In the genomic region with DNA sequence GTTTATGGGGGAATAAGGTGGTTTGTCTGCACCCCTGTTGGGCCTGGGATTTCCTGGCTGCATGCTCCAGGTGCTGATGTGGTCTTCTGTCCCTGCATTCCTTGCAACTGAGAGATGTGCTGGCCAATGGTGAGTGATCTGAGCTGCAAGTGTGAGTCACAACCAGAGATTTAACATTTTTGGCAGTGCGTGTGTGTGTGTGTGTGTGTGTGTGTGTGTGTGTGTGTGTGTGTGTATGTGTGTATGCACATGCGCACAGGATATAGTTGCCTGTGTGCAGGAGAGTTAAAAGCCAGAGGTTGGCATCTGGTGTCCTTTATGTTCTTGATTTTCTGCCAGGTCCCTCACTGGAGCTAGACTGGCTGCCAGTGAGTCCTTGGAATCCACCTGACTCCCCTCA, we compare ENCODE assay signal across 22 mouse cellular contexts. TPM values are rescaled to one million over a fixed set of nuclear protein-coding genes. Genes with fewer than 3 reads are reported as not detected.
DNase-seq lines count a peak whose midpoint lies in the region; ATAC-seq lines count a peak whose summit lies in the region.
"Had no signal": no experiment of that assay in that cellular context is flagged by ENCODE, and none has a peak within 500 bp of the region (broad histone marks: within the 10 kb centered on the region; RNA-seq: fewer than 3 reads in every experiment).

No protein-coding gene starts in this region.

- H3K4me3 ChIP-seq in forebrain, embryonic 10.5 days: no peak overlapping the region
- H3K4me3 ChIP-seq: embryonic facial prominence, embryonic 15.5 days; erythroblast, embryonic 14.5 days; forebrain, embryonic 12.5 days; gastrocnemius, adult 2 months; heart, embryonic 13.5 days; hindbrain, embryonic 15.5 days had no signal

- H3K4me1 ChIP-seq in forebrain, embryonic 10.5 days: peaks cover 34% of the 10 kb centered on the region

- no peaks in the 10 kb centered on the region for H3K36me3 ChIP-seq in forebrain, embryonic 10.5 days (replicated peaks)
- H3K36me3 ChIP-seq: embryonic facial prominence, embryonic 15.5 days; forebrain, embryonic 12.5 days; hindbrain, embryonic 15.5 days had no signal

- H3K9me3 ChIP-seq in forebrain, embryonic 10.5 days: no peaks in the 10 kb centered on the region
- H3K9me3 ChIP-seq: embryonic facial prominence, embryonic 15.5 days; forebrain, embryonic 12.5 days; heart, embryonic 13.5 days; hindbrain, embryonic 15.5 days had no signal

- no peak overlapping the region for H3K27ac ChIP-seq in forebrain, embryonic 10.5 days
- H3K27ac ChIP-seq: embryonic facial prominence, embryonic 15.5 days; forebrain, embryonic 12.5 days; gastrocnemius, adult 2 months; heart, embryonic 13.5 days; hindbrain, embryonic 15.5 days had no signal

- 84% methylated on average over 2 of the region's 2 CpGs for WGBS in forebrain, embryonic 10.5 days

- H3K27me3 ChIP-seq in forebrain, embryonic 10.5 days (ENCODE audit: poor library complexity, severe bottlenecking): peaks cover 25% of the 10 kb centered on the region
- H3K27me3 ChIP-seq: embryonic facial prominence, embryonic 15.5 days; heart, embryonic 13.5 days; hindbrain, embryonic 15.5 days had no signal

- DNase-seq in adrenal gland, adult (ENCODE audit: inconsistent age in 2 of 2, low spot score in 1 of 2): peak; percentile 25 to 67
- DNase-seq in adrenal gland, postnatal 4 days (ENCODE audit: low spot score in 2 of 2): no peak
- peak; percentile 53 for DNase-seq in 3134 (ENCODE audit: extremely low read depth, insufficient read length, low spot score)
- DNase-seq in NIH3T3 (ENCODE audit: low read depth): peak; percentile 78
- peak; percentile 28 to 57 for DNase-seq in adrenal gland, postnatal 36 days
- no peak for DNase-seq in forebrain, embryonic 10.5 days (ENCODE audit: extremely low spot score, low spot score)
- DNase-seq: cerebellum, adult 2 months; cerebellum, postnatal 10 days; gastrocnemius, adult 2 months; gastrocnemius, postnatal 25 days; heart, postnatal 36 days; kidney, adult 2 months had no signal

- no peak for ATAC-seq in megakaryocyte, adult 5-6 weeks (ENCODE audit: poor library complexity, severe bottlenecking)
- ATAC-seq: activated CD4-positive, CD25-positive, alpha-beta regulatory T cell, adult 4 months; forebrain, embryonic 16.5 days; intestine, embryonic 16.5 days had no signal

RNA-seq across cellular contexts. Expression of a gene that starts 44.3 kb away (rescaled TPM):
- 1 to 10 TPM; 4.2 to 5.3 TPM for total RNA-seq in adrenal gland, postnatal 4 days (2021)
- total RNA-seq in adrenal gland, postnatal 36 days (2021): 1 to 10 TPM; 2.6 to 3.6 TPM
- 0.17 and 0.32 TPM in 2 replicates for polyA plus RNA-seq in forebrain, embryonic 10.5 days (2016; fragmentation: Nextera tagmentation; extraction: Ambion mirVana)
- total RNA-seq in megakaryocyte, adult 5-6 weeks (2015): 0.05 TPM in 1 of 2 replicates, not detected in the other
- total RNA-seq in megakaryocyte, adult 5-6 weeks (2017): 0.15 TPM in 1 of 2 replicates, not detected in the other
- total RNA-seq: granulocyte monocyte progenitor cell, adult 5-6 weeks had no signal
- polyA plus RNA-seq: activated CD4-positive, CD25-positive, alpha-beta regulatory T cell, adult 4 months; erythroblast, embryonic 14.5 days had no signal

Comparison
In these comparisons a context has a peak if more than half of its experiments do, and no peak if none do; other contexts are left out.
1. DNase-seq: peak in adrenal gland, adult (2 of 2), 3134 (single experiment), NIH3T3 (single experiment) and adrenal gland, postnatal 36 days (2 of 2); none in adrenal gland, postnatal 4 days (0 of 2) and forebrain, embryonic 10.5 days (single experiment).